Mouse (Mus musculus) myocyte (in vitro differentiated cells): Measurements from ENCODE around the gene Zbtb11.

Experiments
- CEBPB ChIP-seq: IDR thresholded peaks from 2 replicates; pipeline ENCODE4 v1.6.1; 2011; ENCODE audit warnings: mild to moderate bottlenecking, moderate library complexity; ENCODE audit not compliant: poor library complexity, insufficient read depth, severe bottlenecking
- E2F4 ChIP-seq: IDR thresholded peaks from one replicate; pipeline ENCODE4 v1.6.1; 2011; ENCODE audit warnings: mild to moderate bottlenecking, control low read depth, moderate library complexity; ENCODE audit not compliant: insufficient read depth
- MAX ChIP-seq: IDR thresholded peaks from one replicate; pipeline ENCODE4 v1.6.1; 2011; ENCODE audit warnings: low read depth, mild to moderate bottlenecking, control low read depth
- POLR2A ChIP-seq: IDR thresholded peaks from one replicate; pipeline ENCODE4 v1.6.1; 2011; ENCODE audit warnings: low read depth, mild to moderate bottlenecking, control low read depth, moderate library complexity; ENCODE audit not compliant: insufficient read length
- REST ChIP-seq: IDR thresholded peaks from one replicate; pipeline ENCODE4 v1.6.1; 2011; ENCODE audit warnings: mild to moderate bottlenecking, control low read depth, moderate library complexity; ENCODE audit not compliant: insufficient read depth, insufficient read length
- SRF ChIP-seq: IDR thresholded peaks from one replicate; pipeline ENCODE4 v1.6.1; 2011; ENCODE audit warnings: low read depth; ENCODE audit not compliant: control insufficient read depth, insufficient read length
- USF1 ChIP-seq: IDR thresholded peaks from one replicate; pipeline ENCODE4 v1.6.1; 2011; ENCODE audit warnings: low read depth, mild to moderate bottlenecking, control low read depth, moderate library complexity

GRCm38 (mm10) chr16:56014076-56014475, 40.4 kb downstream of the Zbtb11 start:
- no peak for TF ChIP-seq USF1
- no peak for TF ChIP-seq E2F4
- no peak for TF ChIP-seq POLR2A
- no peak for TF ChIP-seq MAX
- no peak for TF ChIP-seq REST
- no peak for TF ChIP-seq SRF
- no peak for TF ChIP-seq CEBPB
